Mouse (Mus musculus) limb, embryonic 11.5 days (tissue): ENCODE results near the gene Xrcc3. TPM values are rescaled to one million over a fixed set of nuclear protein-coding genes. Genes with fewer than 3 reads are reported as not detected.

ENCODE experiments used
- ATAC-seq: fragments of 200-750 bp; cut with Nextera tagmentation; 2 replicates; pipeline ENCODE4 v1.8.0; 2017; ENCODE audit warnings: low read depth; ENCODE audit not compliant: insufficient number of reproducible peaks, low FRiP score, low TSS enrichment
- DNase-seq: peaks from one replicate; pipeline ENCODE4 v3.0.0-alpha.2; 2015; ENCODE audit warnings: low spot score
- H3K27ac ChIP-seq: fragments of 300-500 bp; sonication (generic); replicated peaks from 2 replicates; pipeline ENCODE4 v1.5.1; 2014; ENCODE audit warnings: low read depth, mild to moderate bottlenecking, low read length
- H3K27me3 ChIP-seq: fragments of 300-500 bp; sonication (generic); 2 replicates; pipeline ENCODE4 v1.6.1; 2014; ENCODE audit warnings: mild to moderate bottlenecking, low read length, mixed read lengths; ENCODE audit not compliant: control insufficient read depth, insufficient read depth
- H3K36me3 ChIP-seq: fragments of 300-500 bp; sonication (generic); 2 replicates; pipeline ENCODE4 v1.6.1; 2014; ENCODE audit warnings: mild to moderate bottlenecking, low read length, moderate library complexity, mixed read lengths; ENCODE audit not compliant: control insufficient read depth, insufficient read depth
- H3K4me1 ChIP-seq: fragments of 300-500 bp; sonication (generic); 2 replicates; pipeline ENCODE4 v1.6.1; 2014; ENCODE audit warnings: low read length, mixed read lengths; ENCODE audit not compliant: control insufficient read depth, insufficient read depth
- H3K4me2 ChIP-seq: fragments of 300-500 bp; sonication (generic); 2 replicates; pipeline ENCODE4 v1.6.1; 2014; ENCODE audit warnings: low read depth, mild to moderate bottlenecking, moderate library complexity; ENCODE audit not compliant: severe bottlenecking
- H3K4me3 ChIP-seq: fragments of 300-500 bp; sonication (generic); 2 replicates; pipeline ENCODE4 v1.5.1; 2014; ENCODE audit warnings: low read depth, low read length
- H3K9ac ChIP-seq: fragments of 300-500 bp; sonication (generic); 2 replicates; pipeline ENCODE4 v1.6.1; 2014; ENCODE audit warnings: mild to moderate bottlenecking, low read length
- H3K9me3 ChIP-seq: fragments of 300-500 bp; sonication (generic); 2 replicates; pipeline ENCODE4 v1.6.1; 2016; ENCODE audit warnings: low read length; ENCODE audit not compliant: control insufficient read depth
- WGBS: fragments of 180-500 bp; shearing (Covaris S2); extraction: QIAGEN DNeasy Blood & Tissue Kit; methylation state at CpG from one replicate; pipeline ENCODE4 v1.1.7; 2014; 5-methylcytosine and 5-hydroxymethylcytosine counted together
- polyA plus RNA-seq: library from polyadenylated mRNA; unstranded; fragments of >200 nt; fragmentation: Nextera tagmentation; extraction: Ambion mirVana; gene quantifications from 2 replicates; pipeline ENCODE4 v1.2.1, GENCODE M21; 2014

The Xrcc3 gene
- polyA plus RNA-seq, 1 experiment from 2014 or later, result 22.7 TPM

DNA sequence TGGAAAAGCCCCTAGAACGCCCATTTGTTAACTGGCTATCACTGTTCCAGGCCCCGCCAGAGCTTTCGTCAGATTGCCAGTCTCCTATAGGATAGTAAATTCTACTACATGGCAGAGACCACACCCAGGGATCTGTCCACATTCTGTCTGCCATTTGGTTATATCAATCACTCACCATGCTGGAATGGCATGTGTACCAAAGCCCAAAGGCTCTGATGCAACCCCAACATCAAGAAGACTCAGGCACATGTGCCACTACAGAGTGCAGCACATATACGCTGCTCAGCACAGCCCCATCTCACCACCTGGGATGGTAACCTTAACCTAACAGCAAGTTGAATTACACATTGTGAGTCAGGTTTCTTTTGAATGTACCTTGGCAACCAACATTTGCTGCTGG lies 32.3 kb upstream of the Xrcc3 start:
- no peaks in the 10 kb centered on the region for H3K36me3 ChIP-seq
- ATAC-seq, result no peak
- no peaks in the 10 kb centered on the region for H3K27me3 ChIP-seq
- 87% methylated on average over 4 of the region's 4 CpGs for WGBS
- H3K27ac ChIP-seq, result no peak overlapping the region
- DNase-seq, result no peak
- H3K9ac ChIP-seq, result no peak overlapping the region
- no peaks in the 10 kb centered on the region for H3K9me3 ChIP-seq
- H3K4me3 ChIP-seq, result no peak overlapping the region
- H3K4me1 ChIP-seq, result no peaks in the 10 kb centered on the region
- H3K4me2 ChIP-seq, result no peak overlapping the region

DNA sequence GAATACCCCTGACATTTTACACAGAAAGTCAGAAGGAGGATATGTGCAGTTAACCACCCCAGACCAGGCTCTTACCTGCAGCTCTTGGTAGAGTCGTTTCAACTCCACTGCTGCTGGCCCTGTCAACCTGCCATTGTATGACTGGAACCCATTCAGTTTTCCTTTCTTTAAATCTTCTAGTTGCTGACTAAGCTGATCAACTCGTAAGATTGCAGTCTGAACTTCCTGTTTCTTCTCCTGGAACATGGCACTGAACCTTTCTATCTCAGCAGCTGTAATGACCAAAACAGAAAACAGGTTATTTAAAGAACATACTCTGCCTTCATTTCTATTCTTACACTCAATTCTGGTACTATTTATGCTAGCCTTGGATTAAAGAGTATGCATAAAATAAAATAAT lies 29.8 kb upstream of the Xrcc3 start:
- no peaks in the 10 kb centered on the region for H3K27me3 ChIP-seq
- DNase-seq, result no peak
- H3K27ac ChIP-seq, result no peak overlapping the region
- 67% methylated on average over 2 of the region's 2 CpGs for WGBS
- no peak overlapping the region for H3K4me2 ChIP-seq
- no peak for ATAC-seq
- H3K4me1 ChIP-seq, result no peaks in the 10 kb centered on the region
- H3K4me3 ChIP-seq, result no peak overlapping the region
- H3K9me3 ChIP-seq, result no peaks in the 10 kb centered on the region
- H3K36me3 ChIP-seq, result no peaks in the 10 kb centered on the region
- no peak overlapping the region for H3K9ac ChIP-seq

DNA sequence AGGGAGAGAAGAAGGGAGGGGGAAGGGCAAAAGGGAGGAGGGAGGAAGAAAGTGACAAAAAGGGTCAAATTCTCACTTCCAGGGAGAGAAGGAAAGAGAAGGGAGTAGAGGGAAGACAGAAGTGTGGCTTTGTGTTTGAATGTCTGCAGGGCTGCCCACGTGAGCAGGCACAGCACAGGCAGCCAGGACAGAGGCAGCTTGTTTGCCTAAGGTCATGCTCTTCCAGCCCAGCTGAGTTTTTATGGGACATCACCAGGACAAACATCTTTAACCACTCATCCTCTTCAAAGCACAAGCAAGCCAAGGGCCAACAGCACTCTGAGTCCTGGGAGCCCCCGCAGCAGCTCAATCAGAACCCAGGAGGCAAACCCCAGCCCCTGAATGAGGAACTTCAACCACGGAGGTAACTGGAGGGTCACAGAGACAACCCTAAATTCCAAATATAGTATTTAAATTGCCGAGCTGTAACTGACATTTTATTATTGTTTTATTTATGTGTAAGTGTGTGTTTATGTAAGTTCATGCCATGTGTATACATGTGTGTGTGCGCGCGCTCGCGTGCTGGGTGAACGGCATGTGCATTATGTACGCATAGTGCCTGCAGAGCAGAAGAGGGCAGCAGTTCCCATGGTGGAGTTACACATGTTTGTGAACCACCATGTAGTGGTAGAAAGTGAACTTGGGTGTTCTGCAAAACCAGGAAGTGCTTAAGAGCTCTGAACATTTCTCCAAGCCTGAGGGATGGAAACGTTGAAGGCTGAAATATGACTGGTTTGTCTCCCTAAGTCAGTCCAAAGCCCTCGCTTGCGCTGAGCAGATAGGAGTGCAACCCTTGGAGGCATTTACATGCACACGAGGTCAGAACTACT lies 29.1 kb upstream of the Xrcc3 start:
- Histone ChIP-seq H3K4me2 (no peak overlapping the region), H3K27ac (no peak overlapping the region), H3K4me3 (no peak overlapping the region), H3K9ac (no peak overlapping the region), H3K4me1 (no peaks in the 10 kb centered on the region), H3K9me3 (no peaks in the 10 kb centered on the region), H3K36me3 (no peaks in the 10 kb centered on the region), H3K27me3 (no peaks in the 10 kb centered on the region)
- DNase-seq, result no peak
- 71% methylated on average over 15 of the region's 15 CpGs for WGBS
- no peak for ATAC-seq

DNA sequence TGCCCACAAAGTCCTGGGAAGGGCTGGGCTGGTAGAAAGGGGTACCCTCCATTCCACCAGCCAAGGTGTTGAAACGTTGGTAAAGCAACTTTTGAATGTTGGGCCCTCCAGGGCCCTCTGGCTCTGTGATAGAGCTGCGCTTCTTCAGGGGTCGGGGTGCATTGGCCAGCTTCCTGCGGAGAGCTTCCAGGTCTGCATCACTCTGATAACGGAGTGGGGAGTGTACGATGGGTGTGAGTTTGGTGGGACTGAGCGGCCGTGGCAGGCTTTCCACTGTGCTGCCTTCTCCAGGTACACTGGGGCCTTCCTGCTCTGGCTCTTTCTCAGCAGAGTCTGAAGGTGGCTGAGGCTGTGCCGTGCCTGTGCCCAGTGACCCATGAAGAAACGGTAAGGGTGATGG lies 19.8 kb upstream of the Xrcc3 start:
- Histone ChIP-seq H3K4me3 (no peak overlapping the region), H3K27ac (no peak overlapping the region), H3K9ac (no peak overlapping the region), H3K9me3 (no peaks in the 10 kb centered on the region), H3K4me1 (no peaks in the 10 kb centered on the region), H3K27me3 (no peaks in the 10 kb centered on the region), H3K36me3 (peaks cover 7% of the 10 kb centered on the region; the same call in 1 of the 2 replicates), H3K4me2 (no peak overlapping the region)
- DNase-seq, result no peak
- ATAC-seq, result no peak
- 89% methylated on average over 10 of the region's 10 CpGs for WGBS

DNA sequence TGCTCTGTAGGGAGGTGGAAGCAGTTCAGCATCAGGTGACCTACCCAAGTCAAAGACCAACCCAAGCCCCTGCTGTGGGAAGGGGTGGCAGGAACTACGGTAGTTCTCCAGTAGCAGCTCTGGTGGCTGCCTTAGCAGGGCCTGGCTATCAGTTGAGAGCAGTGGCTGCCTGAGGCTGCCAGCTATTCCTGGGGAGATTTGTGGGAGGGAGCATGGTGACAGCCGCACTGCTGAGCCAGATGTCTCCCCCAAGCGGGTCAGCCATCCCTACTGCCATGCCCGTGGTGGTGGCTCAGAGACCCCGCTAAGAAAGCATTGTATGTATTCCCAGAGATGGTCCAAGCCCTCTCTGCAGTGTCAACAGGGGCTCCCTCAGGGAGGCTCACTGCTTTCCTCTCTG lies 19.0 kb upstream of the Xrcc3 start:
- no peak overlapping the region for H3K4me2 ChIP-seq
- 83% methylated on average over 5 of the region's 5 CpGs for WGBS
- no peak overlapping the region for H3K9ac ChIP-seq
- H3K4me3 ChIP-seq, result no peak overlapping the region
- no peak overlapping the region for H3K27ac ChIP-seq
- H3K9me3 ChIP-seq, result no peaks in the 10 kb centered on the region
- no peaks in the 10 kb centered on the region for H3K27me3 ChIP-seq
- ATAC-seq, result no peak
- peaks cover 13% of the 10 kb centered on the region for H3K36me3 ChIP-seq
- DNase-seq, result no peak
- no peaks in the 10 kb centered on the region for H3K4me1 ChIP-seq

DNA sequence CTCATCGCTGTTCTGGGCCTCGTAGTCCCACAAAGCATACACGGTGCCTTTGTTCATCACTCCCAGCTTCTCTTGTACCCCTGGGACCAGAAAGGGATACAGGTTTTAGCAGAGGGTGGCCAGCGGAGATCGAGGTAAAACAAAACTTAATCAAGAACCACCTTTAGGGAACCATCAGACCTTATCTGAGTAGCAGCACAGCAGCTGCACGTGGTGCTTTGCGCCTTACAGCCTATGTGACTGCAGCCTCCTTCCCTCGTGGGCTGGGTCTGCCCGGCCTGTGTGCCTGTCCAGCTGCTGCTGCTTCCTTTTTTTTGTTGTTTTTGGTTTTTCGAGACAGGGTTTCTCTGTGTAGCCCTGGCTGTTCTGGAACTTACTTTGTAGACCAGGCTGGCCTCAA lies 16.7 kb upstream of the Xrcc3 start:
- no peak for DNase-seq
- H3K4me1 ChIP-seq, result no peaks in the 10 kb centered on the region
- H3K4me3 ChIP-seq, result no peak overlapping the region
- H3K9ac ChIP-seq, result no peak overlapping the region
- H3K4me2 ChIP-seq, result no peak overlapping the region
- ATAC-seq, result no peak
- H3K27ac ChIP-seq, result no peak overlapping the region
- H3K9me3 ChIP-seq, result no peaks in the 10 kb centered on the region
- no peaks in the 10 kb centered on the region for H3K27me3 ChIP-seq
- H3K36me3 ChIP-seq, result peaks cover 23% of the 10 kb centered on the region
- 92% methylated on average over 10 of the region's 10 CpGs for WGBS

DNA sequence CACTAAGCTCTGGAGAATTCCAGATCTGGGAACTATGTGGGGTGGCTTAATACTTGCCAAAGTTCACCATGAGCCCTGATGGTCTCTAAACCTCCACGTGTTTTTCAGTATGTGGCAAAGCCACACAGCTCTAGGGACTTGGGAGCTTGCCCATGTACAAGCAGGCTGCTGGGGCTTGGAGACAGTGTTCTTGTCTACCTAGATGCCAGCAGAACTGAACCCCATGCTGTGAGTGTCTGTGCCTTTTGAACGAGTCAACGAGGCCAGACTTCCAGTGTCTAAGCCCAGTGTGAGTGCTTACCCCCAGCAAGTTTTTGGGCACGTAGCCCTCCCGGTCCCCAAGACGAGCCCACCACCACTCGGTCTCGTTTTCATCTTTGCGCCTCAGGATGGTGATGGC lies 16.3 kb upstream of the Xrcc3 start:
- peaks cover 25% of the 10 kb centered on the region for H3K36me3 ChIP-seq
- no peaks in the 10 kb centered on the region for H3K9me3 ChIP-seq
- no peaks in the 10 kb centered on the region for H3K27me3 ChIP-seq
- no peak overlapping the region for H3K4me2 ChIP-seq
- no peak overlapping the region for H3K27ac ChIP-seq
- H3K4me3 ChIP-seq, result no peak overlapping the region
- no peaks in the 10 kb centered on the region for H3K4me1 ChIP-seq
- no peak for ATAC-seq
- H3K9ac ChIP-seq, result no peak overlapping the region
- DNase-seq, result no peak
- 93% methylated on average over 9 of the region's 9 CpGs for WGBS

DNA sequence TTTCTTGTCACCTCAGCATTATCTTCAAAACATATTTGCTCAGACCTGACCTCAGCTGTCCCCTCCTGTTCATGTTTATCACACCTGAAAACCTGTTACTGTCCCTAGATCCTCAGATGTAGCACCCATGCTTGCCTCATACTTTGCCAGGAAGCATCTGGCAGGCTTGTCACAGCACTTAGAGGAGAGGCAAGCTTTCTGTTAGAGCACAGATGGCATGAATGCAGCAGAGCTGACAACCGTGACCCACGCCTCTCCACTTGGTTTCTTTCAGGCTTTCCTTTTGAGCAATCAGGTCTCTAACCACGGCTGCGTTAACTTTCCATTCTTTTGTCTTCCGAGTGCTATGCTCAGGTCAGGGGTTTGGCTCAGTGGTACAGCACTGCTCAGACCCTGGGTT lies 15.8 kb upstream of the Xrcc3 start:
- 93% methylated on average over 5 of the region's 5 CpGs for WGBS
- peaks cover 29% of the 10 kb centered on the region for H3K36me3 ChIP-seq

DNA sequence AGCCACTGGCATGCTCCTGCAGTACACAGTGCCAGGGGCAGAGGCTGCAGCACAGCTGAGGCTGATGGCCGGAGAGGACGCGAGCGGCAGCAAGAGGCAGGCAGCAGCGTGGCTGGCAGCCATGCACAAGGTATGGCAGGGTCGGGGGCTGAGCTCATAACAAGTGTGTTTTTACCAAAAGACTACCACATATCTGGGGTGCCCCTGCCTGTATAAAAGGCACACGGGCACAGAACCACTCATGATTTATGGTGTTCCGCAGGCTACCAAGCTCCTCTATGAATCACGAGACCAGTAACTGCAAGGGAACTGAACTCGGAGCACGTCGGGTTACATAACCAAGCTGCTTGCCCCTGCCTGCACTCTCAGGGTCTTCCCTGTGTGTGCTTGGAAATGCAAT lies 13.9 kb upstream of the Xrcc3 start:
- DNase-seq (no peak), ATAC-seq (no peak)
- Histone ChIP-seq H3K9ac (no peak overlapping the region), H3K36me3 (peaks cover 33% of the 10 kb centered on the region), H3K4me2 (no peak overlapping the region), H3K9me3 (no peaks in the 10 kb centered on the region), H3K4me1 (no peaks in the 10 kb centered on the region), H3K27ac (no peak overlapping the region), H3K27me3 (no peaks in the 10 kb centered on the region), H3K4me3 (no peak overlapping the region)
- 93% methylated on average over 12 of the region's 12 CpGs for WGBS

More for the DNA sequence above, 15.8 kb upstream of the Xrcc3 start:
- ATAC-seq (no peak), DNase-seq (no peak)
- Histone ChIP-seq H3K9ac (no peak overlapping the region), H3K27ac (no peak overlapping the region), H3K27me3 (no peaks in the 10 kb centered on the region), H3K4me3 (no peak overlapping the region), H3K4me1 (no peaks in the 10 kb centered on the region), H3K4me2 (no peak overlapping the region), H3K9me3 (no peaks in the 10 kb centered on the region)
